Mouse (Mus musculus) ovary, adult 2 months (tissue): ENCODE data around the gene Galnt18. TPM values are rescaled to one million over a fixed set of nuclear protein-coding genes. Genes with fewer than 3 reads are reported as not detected.

ENCODE experiments used
- polyA plus RNA-seq: library from polyadenylated mRNA; depleted of rRNA; stranded (reverse); fragments of >200 nt; gene quantifications from 2 replicates; pipeline ENCODE4 v1.2.3, GENCODE M21; 2012; rRNA removed

Galnt18 gene
- polyA plus RNA-seq = 27.8 and 32.3 TPM in 2 replicates

GRCm38 (mm10) chr7:111779504-111780242 lies at the start of gene Galnt18:
Gene Galnt18 (minus strand): TSS chr7:111779977.

Other genes with a start within 250 kb of the Galnt18 start
- 9.1 and 10.3 TPM in 2 replicates for gene Usp47, start 243.5 kb upstream of the Galnt18 start, polyA plus RNA-seq